Mouse (Mus musculus): ENCODE data around the gene Ubxn6. TPM values are rescaled to one million over a fixed set of nuclear protein-coding genes. Genes with fewer than 3 reads are reported as not detected.

Gene Ubxn6
- 73.6 and 77.1 TPM in 2 replicates for polyA plus RNA-seq (2015; fragmentation: Nextera tagmentation; extraction: Ambion mirVana)

GRCm38 (mm10) chr17:56074827-56075208 lies at the start of gene Ubxn6:
TSS of gene Ubxn6 (minus strand) at chr17:56075028.

GRCm38 (mm10) chr17:56121826-56122225 lies 47.0 kb upstream of the Ubxn6 start, which contains the start of gene Lrg1:
TSS of gene Lrg1 (minus strand) at chr17:56122001.

GRCm38 (mm10) chr17:56117251-56117710 lies 42.5 kb upstream of the Ubxn6 start, which contains the start of gene Plin5:
TSS of gene Plin5 (minus strand) at chr17:56117596.

GRCm38 (mm10) chr17:56109219-56110051 lies 34.6 kb upstream of the Ubxn6 start, which contains the start of gene Plin4:
TSS of gene Plin4 (minus strand) at chr17:56109803.

GRCm38 (mm10) chr17:56078880-56079795 lies 4.3 kb upstream of the Ubxn6 start, which contains the start of gene Hdgfl2:
TSS of gene Hdgfl2 (plus strand) at chr17:56079634.

GRCm38 (mm10) chr17:56040030-56040856 lies 34.6 kb downstream of the Ubxn6 start, which contains the start of gene Chaf1a:
TSS of gene Chaf1a (plus strand) at chr17:56040439.

GRCm38 (mm10) chr17:56036176-56036900 lies 38.5 kb downstream of the Ubxn6 start, which contains the start of gene Sh3gl1:
TSS of gene Sh3gl1 (minus strand) at chr17:56036635.

Other genes with a start within 250 kb of the Ubxn6 start
- gene Zfp119a, start 196.1 kb downstream of the Ubxn6 start, polyA plus RNA-seq (2015; fragmentation: Nextera tagmentation; extraction: Ambion mirVana) = 8.9 and 11.5 TPM in 2 replicates
- gene Zfp959, start 182.9 kb downstream of the Ubxn6 start, polyA plus RNA-seq (2015; fragmentation: Nextera tagmentation; extraction: Ambion mirVana) = 8.4 and 8.9 TPM in 2 replicates
- gene Zfp119b, start 125.5 kb downstream of the Ubxn6 start, polyA plus RNA-seq (2015; fragmentation: Nextera tagmentation; extraction: Ambion mirVana) = 7.0 and 12.4 TPM in 2 replicates
- gene Ebi3, start 122.4 kb downstream of the Ubxn6 start, polyA plus RNA-seq (2015; fragmentation: Nextera tagmentation; extraction: Ambion mirVana) = 2.4 and 3.5 TPM in 2 replicates
- 14.2 and 14.9 TPM in 2 replicates for gene Yju2, start 115.9 kb downstream of the Ubxn6 start, polyA plus RNA-seq (2015; fragmentation: Nextera tagmentation; extraction: Ambion mirVana)
- gene Shd, start 104.6 kb downstream of the Ubxn6 start, polyA plus RNA-seq (2015; fragmentation: Nextera tagmentation; extraction: Ambion mirVana) = 8.4 and 15.4 TPM in 2 replicates
- gene Fsd1, start 88.5 kb downstream of the Ubxn6 start, polyA plus RNA-seq (2015; fragmentation: Nextera tagmentation; extraction: Ambion mirVana) = 7.7 and 25.6 TPM in 2 replicates
- 5.5 and 7.1 TPM in 2 replicates for gene Stap2, start 69.4 kb downstream of the Ubxn6 start, polyA plus RNA-seq (2015; fragmentation: Nextera tagmentation; extraction: Ambion mirVana)
- 70.3 and 75.4 TPM in 2 replicates for gene Mpnd, start 69.3 kb downstream of the Ubxn6 start, polyA plus RNA-seq (2015; fragmentation: Nextera tagmentation; extraction: Ambion mirVana)
- gene Sh3gl1, start 38.4 kb downstream of the Ubxn6 start, polyA plus RNA-seq (2015; fragmentation: Nextera tagmentation; extraction: Ambion mirVana) = 79.6 and 91.6 TPM in 2 replicates
- 7.3 and 8.5 TPM in 2 replicates for gene Chaf1a, start 34.6 kb downstream of the Ubxn6 start, polyA plus RNA-seq (2015; fragmentation: Nextera tagmentation; extraction: Ambion mirVana)
- 46.2 and 64.5 TPM in 2 replicates for gene Hdgfl2, start 4.6 kb upstream of the Ubxn6 start, polyA plus RNA-seq (2015; fragmentation: Nextera tagmentation; extraction: Ambion mirVana)
- gene Plin4, start 34.8 kb upstream of the Ubxn6 start, polyA plus RNA-seq (2015; fragmentation: Nextera tagmentation; extraction: Ambion mirVana) = 0.09 and 0.21 TPM in 2 replicates
- gene Plin5, start 42.6 kb upstream of the Ubxn6 start, polyA plus RNA-seq (2015; fragmentation: Nextera tagmentation; extraction: Ambion mirVana) = 5.7 and 12.9 TPM in 2 replicates
- gene Lrg1, start 47.0 kb upstream of the Ubxn6 start, polyA plus RNA-seq (2015; fragmentation: Nextera tagmentation; extraction: Ambion mirVana) = 17.9 and 20.3 TPM in 2 replicates
- gene Sema6b, start 65.3 kb upstream of the Ubxn6 start, polyA plus RNA-seq (2015; fragmentation: Nextera tagmentation; extraction: Ambion mirVana) = 1.5 and 1.6 TPM in 2 replicates
- gene Tnfaip8l1, start 87.4 kb upstream of the Ubxn6 start, polyA plus RNA-seq (2015; fragmentation: Nextera tagmentation; extraction: Ambion mirVana) = 4.6 and 6.2 TPM in 2 replicates
- 93.6 and 111 TPM in 2 replicates for gene Mydgf, start 108.9 kb upstream of the Ubxn6 start, polyA plus RNA-seq (2015; fragmentation: Nextera tagmentation; extraction: Ambion mirVana)
- gene Dpp9, start 143.9 kb upstream of the Ubxn6 start, polyA plus RNA-seq (2015; fragmentation: Nextera tagmentation; extraction: Ambion mirVana) = 13.6 and 15.4 TPM in 2 replicates
- gene Fem1a, start 181.8 kb upstream of the Ubxn6 start, polyA plus RNA-seq (2015; fragmentation: Nextera tagmentation; extraction: Ambion mirVana) = 7.6 and 9.1 TPM in 2 replicates
- 4.1 and 7.2 TPM in 2 replicates for gene Ticam1, start 201.8 kb upstream of the Ubxn6 start, polyA plus RNA-seq (2015; fragmentation: Nextera tagmentation; extraction: Ambion mirVana)
- gene Plin3, start 217.8 kb upstream of the Ubxn6 start, polyA plus RNA-seq (2015; fragmentation: Nextera tagmentation; extraction: Ambion mirVana) = 66.6 and 84.7 TPM in 2 replicates
- gene Arrdc5, start 225.3 kb upstream of the Ubxn6 start, polyA plus RNA-seq (2015; fragmentation: Nextera tagmentation; extraction: Ambion mirVana) = not detected in 2 replicates
- 13.7 and 20.0 TPM in 2 replicates for gene Uhrf1, start 228.3 kb upstream of the Ubxn6 start, polyA plus RNA-seq (2015; fragmentation: Nextera tagmentation; extraction: Ambion mirVana)